Mouse (Mus musculus) adrenal gland, adult 10 weeks (tissue): ENCODE data around the gene C87436. TPM values are rescaled to one million over a fixed set of nuclear protein-coding genes. Genes with fewer than 3 reads are reported as not detected.

ENCODE experiments used
- polyA plus RNA-seq: library from polyadenylated mRNA; stranded (reverse); fragments of 350-450 nt; fragmentation: Illumina TruSeq; extraction: RNeasy Lipid Tissue Mini Kit (QIAGEN cat#74804); gene quantifications from one replicate; pipeline ENCODE4 v1.2.3, GENCODE M21; 2014; ENCODE audit warnings: low read depth, low replicate concordance

The C87436 gene
- polyA plus RNA-seq: 13.4 TPM

DNA sequence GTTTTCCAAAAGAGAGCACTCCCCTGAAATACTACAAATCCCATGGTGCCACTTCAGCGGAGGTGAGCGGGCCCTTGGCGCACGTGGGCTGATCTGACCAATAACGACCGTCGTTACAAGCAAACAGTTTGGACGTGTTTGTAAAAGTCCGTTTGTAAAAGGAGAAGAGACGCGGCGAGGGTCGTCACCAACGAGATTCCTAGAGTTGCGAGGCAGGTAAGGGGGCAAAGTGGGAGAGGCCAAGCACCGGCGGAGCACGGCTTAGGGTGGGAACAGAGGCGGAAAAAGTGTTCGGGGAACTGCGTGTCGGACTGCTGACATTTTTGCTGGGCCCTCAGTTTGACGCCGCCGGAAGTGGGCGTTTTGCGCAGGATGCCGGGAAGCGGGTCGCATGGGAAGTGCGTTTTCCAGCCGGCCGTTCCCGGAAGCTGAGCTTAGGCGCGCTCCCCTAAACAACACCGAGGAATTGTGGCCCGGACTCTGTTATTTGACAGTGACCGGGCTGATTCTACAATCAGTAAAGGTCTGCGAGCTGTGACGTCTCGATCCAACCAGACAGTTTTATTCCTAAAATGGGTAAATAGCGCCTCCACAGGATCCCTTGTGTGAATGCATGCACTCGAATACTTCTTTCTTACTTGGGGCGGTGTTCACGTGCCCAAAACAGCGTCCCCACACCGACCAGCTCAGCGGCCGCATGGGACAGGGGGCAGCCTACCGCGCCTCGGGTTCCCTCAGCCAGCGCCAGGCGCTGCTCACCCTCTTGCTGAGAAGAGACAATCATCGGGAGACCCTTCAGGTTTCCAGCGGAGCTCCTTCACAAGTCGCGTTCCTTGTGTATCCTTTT, at the start of gene C87436:
C87436 (plus strand) TSS at position 103 of the 847 bp plus-strand sequence.

GRCm38 (mm10) chr6:86396581-86397256, 41.5 kb upstream of the C87436 start, which contains the start of gene Pcyox1:
TSS of gene Pcyox1 (minus strand) at chr6:86397154.

DNA sequence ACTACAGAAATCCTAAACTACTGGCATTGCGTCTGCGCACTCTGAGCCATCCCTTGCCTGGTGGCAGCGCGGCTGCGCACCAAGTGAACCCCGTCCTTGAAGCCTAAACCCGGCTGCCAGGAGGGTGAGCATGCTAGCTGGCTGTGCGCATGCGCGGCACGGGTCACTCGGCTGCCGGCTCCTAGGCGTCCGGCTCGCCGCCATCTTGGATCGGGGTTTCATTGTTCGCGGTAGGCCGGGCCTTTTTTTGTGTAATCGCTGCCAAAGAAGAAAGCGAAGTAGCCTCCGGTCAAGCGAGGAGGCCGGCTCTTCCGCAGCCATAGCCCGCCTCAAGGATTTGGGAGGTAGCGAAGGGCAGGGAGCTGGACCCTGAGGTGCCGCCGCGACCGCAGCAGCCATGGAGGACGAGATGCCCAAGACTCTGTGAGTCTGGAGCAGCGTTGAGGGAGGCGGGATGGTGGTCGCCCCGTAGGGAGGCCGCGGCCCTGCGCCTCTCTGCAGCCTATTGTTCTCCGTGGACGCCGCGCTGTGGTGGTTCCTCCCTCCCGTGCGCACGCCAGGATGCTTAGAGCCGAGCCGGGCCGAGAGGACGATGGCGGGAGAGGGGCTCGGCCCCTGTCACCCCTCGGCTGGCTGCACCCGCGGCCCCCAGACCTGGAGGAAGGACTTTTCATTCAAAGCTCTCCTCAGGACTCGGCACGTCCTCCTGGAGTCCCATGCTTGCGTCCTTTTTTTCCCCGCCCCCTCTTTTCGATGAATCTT, 33.9 kb upstream of the C87436 start, which contains the start of gene Tia1:
Tia1 (plus strand) TSS at position 120 of the 762 bp plus-strand sequence.

DNA sequence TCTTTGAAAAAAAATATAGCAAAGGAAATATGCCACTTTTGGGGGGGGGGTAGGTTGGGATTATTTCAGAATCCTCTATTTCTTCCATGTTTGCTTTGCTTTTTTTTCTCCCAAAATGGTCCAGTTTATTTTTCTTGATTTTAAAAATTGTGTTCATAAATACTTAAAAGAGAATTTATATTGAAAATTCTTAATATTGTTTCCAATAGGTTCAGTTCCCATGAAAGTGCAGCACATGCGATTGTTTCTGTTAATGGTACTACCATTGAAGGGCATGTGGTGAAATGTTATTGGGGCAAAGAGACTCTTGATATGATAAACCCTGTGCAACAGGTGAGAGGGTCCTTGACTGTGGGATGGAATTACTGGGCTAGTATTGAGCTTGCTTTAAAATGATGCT, 11.8 kb upstream of the C87436 start, which contains the start of gene Gm44790:
Gm44790 (plus strand) TSS at position 301 of the 400 bp plus-strand sequence.

Other genes with a start within 250 kb of the C87436 start
- gene Tgfa, start 243.2 kb upstream of the C87436 start, polyA plus RNA-seq: 15.7 TPM
- gene Fam136a, start 72.7 kb upstream of the C87436 start, polyA plus RNA-seq: 285 TPM
- 64.5 TPM for gene Snrpg, start 67.1 kb upstream of the C87436 start, polyA plus RNA-seq
- 331 TPM for gene Pcyox1, start 41.2 kb upstream of the C87436 start, polyA plus RNA-seq
- gene Tia1, start 34.2 kb upstream of the C87436 start, polyA plus RNA-seq: 120 TPM
- not detected for gene Gm44790, start 11.7 kb upstream of the C87436 start, polyA plus RNA-seq
- 120 TPM for gene Pcbp1, start 87.9 kb downstream of the C87436 start, polyA plus RNA-seq
- not detected for gene Asprv1, start 189.8 kb downstream of the C87436 start, polyA plus RNA-seq
- gene Mxd1, start 230.8 kb downstream of the C87436 start, polyA plus RNA-seq: 6.5 TPM
- 148 TPM for gene Snrnp27, start 246.1 kb downstream of the C87436 start, polyA plus RNA-seq